Mouse (Mus musculus): Measurements from ENCODE around the gene Ermap.

The Ermap gene

GRCm38 (mm10) chr4:119137313-119137712 is 52.5 kb downstream of the Ermap start:
- no peak for DNase-seq (ENCODE audit: low spot score)

GRCm38 (mm10) chr4:119133860-119134259 is 56.0 kb downstream of the Ermap start:
- no peak for DNase-seq (ENCODE audit: low spot score)

- no peak for DNase-seq (ENCODE audit: low spot score)
Observed at GRCm38 (mm10) chr4:119133306-119133705, 56.5 kb downstream of the Ermap start.

GRCm38 (mm10) chr4:119131189-119131910 is 58.5 kb downstream of the Ermap start:
- DNase-seq (ENCODE audit: low spot score): no peak

GRCm38 (mm10) chr4:119129096-119129495 is 60.7 kb downstream of the Ermap start:
- no peak for DNase-seq (ENCODE audit: low spot score)

- no peak for DNase-seq (ENCODE audit: low spot score)
Observed at GRCm38 (mm10) chr4:119128547-119128946, 61.3 kb downstream of the Ermap start.

- DNase-seq (ENCODE audit: low spot score): no peak
Observed at GRCm38 (mm10) chr4:119127229-119127628, 62.6 kb downstream of the Ermap start.

GRCm38 (mm10) chr4:119125577-119126270 is 64.1 kb downstream of the Ermap start:
- no peak for DNase-seq (ENCODE audit: low spot score)
